Mouse (Mus musculus): ENCODE measurements at regions not wholly inside any gene's neighbourhood (a gene's known extent, or its start where the extent isn't known, plus 50 kb on each side); places are given as distances from the start of the nearest gene placed in this dataset.
A peak's percentile ranks its signal among the peaks of the same experiment; 100 is the strongest.

DNA sequence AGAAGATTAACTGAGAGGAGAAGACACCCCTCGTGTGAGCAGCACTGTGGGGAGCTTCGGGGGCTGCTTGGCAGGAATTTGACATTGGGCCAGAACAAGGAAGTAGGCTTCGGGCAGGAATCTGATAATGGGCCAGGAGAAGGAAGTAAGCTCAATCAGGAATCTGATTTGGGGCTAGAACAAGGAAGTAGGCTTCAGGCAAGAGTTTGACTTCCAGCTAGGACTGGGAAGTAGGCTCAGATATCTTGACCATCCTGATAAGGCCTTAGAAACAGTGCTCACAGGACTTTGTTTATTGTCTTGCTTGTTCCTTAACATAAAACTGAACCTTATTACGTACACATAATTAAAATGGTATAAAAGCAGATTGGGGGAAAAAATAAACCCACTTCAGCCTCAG is 55.6 kb upstream of the Zfp184 start:
- ATAC-seq (replicated peaks; ENCODE audit: poor library complexity, severe bottlenecking) = peak; percentile 39
